Mouse (Mus musculus) liver, embryonic 12.5 days (tissue): ENCODE data around the gene Flrt3. TPM values are rescaled to one million over a fixed set of nuclear protein-coding genes. Genes with fewer than 3 reads are reported as not detected.

Experiments
- ATAC-seq: fragments of 200-750 bp; cut with Nextera tagmentation; 2 replicates; pipeline ENCODE4 v1.8.0; 2017; ENCODE audit warnings: moderate number of reproducible peaks, mild to moderate bottlenecking, moderate library complexity
- H3K27ac ChIP-seq: fragments of 300-500 bp; sonication (generic); 2 replicates; pipeline ENCODE4 v1.5.1; 2016; ENCODE audit warnings: mild to moderate bottlenecking
- H3K27me3 ChIP-seq: fragments of 300-500 bp; sonication (generic); replicated peaks from 2 replicates; pipeline ENCODE4 v1.6.1; 2016; ENCODE audit warnings: mild to moderate bottlenecking, moderate library complexity
- H3K36me3 ChIP-seq: fragments of 300-500 bp; sonication (generic); 2 replicates; pipeline ENCODE4 v1.6.1; 2016; ENCODE audit warnings: mild to moderate bottlenecking, moderate library complexity
- H3K4me1 ChIP-seq: fragments of 300-500 bp; sonication (generic); 2 replicates; pipeline ENCODE4 v1.6.1; 2016
- H3K4me2 ChIP-seq: fragments of 300-500 bp; sonication (generic); 2 replicates; pipeline ENCODE4 v1.6.1; 2016; ENCODE audit warnings: mild to moderate bottlenecking, moderate library complexity
- H3K4me3 ChIP-seq: fragments of 300-500 bp; sonication (generic); 2 replicates; pipeline ENCODE4 v1.5.1; 2016; ENCODE audit warnings: mild to moderate bottlenecking, moderate library complexity
- H3K9ac ChIP-seq: fragments of 300-500 bp; sonication (generic); 2 replicates; pipeline ENCODE4 v1.6.1; 2016; ENCODE audit warnings: mild to moderate bottlenecking, moderate library complexity
- H3K9me3 ChIP-seq: fragments of 300-500 bp; sonication (generic); replicated peaks from 2 replicates; pipeline ENCODE4 v1.6.1; 2016; ENCODE audit warnings: mild to moderate bottlenecking, moderate library complexity
- WGBS: fragments of 180-500 bp; shearing (Covaris S2); methylation state at CpG from one replicate; pipeline ENCODE4 v1.1.7; 2016; ENCODE audit not compliant: insufficient replicate concordance; 5-methylcytosine and 5-hydroxymethylcytosine counted together
- polyA plus RNA-seq: library from polyadenylated mRNA; unstranded; fragments of >200 nt; fragmentation: Nextera tagmentation; extraction: Ambion mirVana; gene quantifications from 2 replicates; pipeline ENCODE4 v1.2.1, GENCODE M21; 2016

The Flrt3 gene
- polyA plus RNA-seq, 1 experiment from 2014 or later = 3.4 TPM

- Histone ChIP-seq H3K4me2 (no peak overlapping the region), H3K4me1 (no peaks in the 10 kb centered on the region; the same call in 1 of the 2 replicates), H3K9me3 (no peaks in the 10 kb centered on the region), H3K27ac (no peak overlapping the region), H3K4me3 (no peak overlapping the region), H3K9ac (no peak overlapping the region), H3K27me3 (no peaks in the 10 kb centered on the region; the same call in 1 of the 2 replicates), H3K36me3 (no peaks in the 10 kb centered on the region)
- no peak for ATAC-seq
- WGBS = 54% methylated on average over 5 of the region's 5 CpGs
These were observed 2.2 kb upstream of the Flrt3 start for GRCm38 (mm10) chr2:140673466-140673865.

- Histone ChIP-seq H3K27ac (no peak overlapping the region), H3K4me3 (peak overlapping the region; percentile 48), H3K36me3 (no peaks in the 10 kb centered on the region), H3K4me1 (no peaks in the 10 kb centered on the region; the same call in 1 of the 2 replicates), H3K9ac (0 out of 2 replicates have a peak overlapping the region, but pooled peaks have one; percentile 22), H3K4me2 (peak overlapping the region; percentile 65), H3K9me3 (no peaks in the 10 kb centered on the region), H3K27me3 (no peaks in the 10 kb centered on the region; the same call in 1 of the 2 replicates)
- no peak for ATAC-seq
- WGBS = 5% methylated on average over 12 of the region's 12 CpGs
These were observed 812 bp downstream of the Flrt3 start for GRCm38 (mm10) chr2:140670457-140670856.

- Histone ChIP-seq H3K4me2 (no peak overlapping the region), H3K36me3 (no peaks in the 10 kb centered on the region), H3K9me3 (no peaks in the 10 kb centered on the region), H3K9ac (no peak overlapping the region), H3K27ac (no peak overlapping the region), H3K4me1 (no peaks in the 10 kb centered on the region; the same call in 1 of the 2 replicates), H3K4me3 (no peak overlapping the region), H3K27me3 (no peaks in the 10 kb centered on the region; the same call in 1 of the 2 replicates)
- WGBS = 59% methylated on average over 2 of the region's 2 CpGs
- ATAC-seq = no peak
These were observed 1.5 kb downstream of the Flrt3 start for GRCm38 (mm10) chr2:140669786-140670185.

GRCm38 (mm10) chr2:140669081-140669480 lies 2.2 kb downstream of the Flrt3 start:
- 65% methylated on average over 2 of the region's 2 CpGs for WGBS
- no peak overlapping the region for H3K4me2 ChIP-seq
- no peak overlapping the region for H3K27ac ChIP-seq
- no peaks in the 10 kb centered on the region for H3K9me3 ChIP-seq
- H3K36me3 ChIP-seq = no peaks in the 10 kb centered on the region
- no peaks in the 10 kb centered on the region; the same call in 1 of the 2 replicates for H3K4me1 ChIP-seq
- H3K27me3 ChIP-seq = no peaks in the 10 kb centered on the region; the same call in 1 of the 2 replicates
- no peak overlapping the region for H3K4me3 ChIP-seq
- no peak for ATAC-seq
- H3K9ac ChIP-seq = no peak overlapping the region

GRCm38 (mm10) chr2:140668311-140668710 lies 3.0 kb downstream of the Flrt3 start:
- Histone ChIP-seq H3K36me3 (no peaks in the 10 kb centered on the region), H3K9me3 (no peaks in the 10 kb centered on the region), H3K4me2 (0 out of 2 replicates have a peak overlapping the region, but pooled peaks have one; percentile 10), H3K9ac (no peak overlapping the region), H3K27ac (no peak overlapping the region), H3K4me1 (no peaks in the 10 kb centered on the region; the same call in 1 of the 2 replicates), H3K4me3 (no peak overlapping the region), H3K27me3 (no peaks in the 10 kb centered on the region; the same call in 1 of the 2 replicates)
- 12% methylated on average over 8 of the region's 8 CpGs for WGBS
- no peak for ATAC-seq

GRCm38 (mm10) chr2:140667261-140668047 lies 3.8 kb downstream of the Flrt3 start:
- H3K27me3 ChIP-seq = no peaks in the 10 kb centered on the region; the same call in 1 of the 2 replicates
- H3K4me3 ChIP-seq = no peak overlapping the region
- WGBS = 54% methylated on average over 13 of the region's 13 CpGs
- no peak overlapping the region for H3K9ac ChIP-seq
- no peak for ATAC-seq
- no peaks in the 10 kb centered on the region for H3K36me3 ChIP-seq
- H3K4me1 ChIP-seq = no peaks in the 10 kb centered on the region; the same call in 1 of the 2 replicates
- H3K27ac ChIP-seq = no peak overlapping the region
- no peak overlapping the region for H3K4me2 ChIP-seq
- H3K9me3 ChIP-seq = no peaks in the 10 kb centered on the region

- H3K27me3 ChIP-seq = no peaks in the 10 kb centered on the region; the same call in 1 of the 2 replicates
- H3K4me3 ChIP-seq = no peak overlapping the region
- WGBS = 41% methylated on average over 7 of the region's 7 CpGs
- no peak overlapping the region for H3K27ac ChIP-seq
- no peak overlapping the region for H3K9ac ChIP-seq
- H3K4me1 ChIP-seq = no peaks in the 10 kb centered on the region; the same call in 1 of the 2 replicates
- ATAC-seq = no peak
- H3K4me2 ChIP-seq = no peak overlapping the region
- H3K36me3 ChIP-seq = no peaks in the 10 kb centered on the region
- H3K9me3 ChIP-seq = no peaks in the 10 kb centered on the region
These were observed 4.4 kb downstream of the Flrt3 start for GRCm38 (mm10) chr2:140666846-140667245.

GRCm38 (mm10) chr2:140664381-140664780 lies 6.9 kb downstream of the Flrt3 start:
- H3K4me2 ChIP-seq = no peak overlapping the region
- no peaks in the 10 kb centered on the region for H3K9me3 ChIP-seq
- no peak overlapping the region for H3K27ac ChIP-seq
- no peak for ATAC-seq
- no peak overlapping the region for H3K4me3 ChIP-seq
- no peaks in the 10 kb centered on the region for H3K4me1 ChIP-seq
- no peaks in the 10 kb centered on the region for H3K36me3 ChIP-seq
- 65% methylated on average over 4 of the region's 4 CpGs for WGBS
- H3K27me3 ChIP-seq = no peaks in the 10 kb centered on the region
- H3K9ac ChIP-seq = no peak overlapping the region

GRCm38 (mm10) chr2:140662673-140663072 lies 8.6 kb downstream of the Flrt3 start:
- Histone ChIP-seq H3K4me2 (no peak overlapping the region), H3K36me3 (no peaks in the 10 kb centered on the region), H3K4me1 (no peaks in the 10 kb centered on the region), H3K4me3 (no peak overlapping the region), H3K9me3 (no peaks in the 10 kb centered on the region), H3K9ac (no peak overlapping the region), H3K27ac (no peak overlapping the region), H3K27me3 (no peaks in the 10 kb centered on the region)
- ATAC-seq = no peak
- 78% methylated on average over 5 of the region's 5 CpGs for WGBS

GRCm38 (mm10) chr2:140653978-140654377 lies 17.3 kb downstream of the Flrt3 start:
- ATAC-seq = no peak
- H3K4me3 ChIP-seq = no peak overlapping the region
- no peaks in the 10 kb centered on the region for H3K36me3 ChIP-seq
- no peak overlapping the region for H3K4me2 ChIP-seq
- H3K27ac ChIP-seq = no peak overlapping the region
- no peaks in the 10 kb centered on the region for H3K4me1 ChIP-seq
- no peaks in the 10 kb centered on the region for H3K9me3 ChIP-seq
- 65% methylated on average over 2 of the region's 2 CpGs for WGBS
- H3K9ac ChIP-seq = no peak overlapping the region
- H3K27me3 ChIP-seq = no peaks in the 10 kb centered on the region

- no peak for ATAC-seq
- Histone ChIP-seq H3K36me3 (no peaks in the 10 kb centered on the region), H3K4me1 (no peaks in the 10 kb centered on the region)
These were observed 17.8 kb downstream of the Flrt3 start for GRCm38 (mm10) chr2:140653481-140653880.

GRCm38 (mm10) chr2:140621730-140622337 lies 49.4 kb downstream of the Flrt3 start:
- Histone ChIP-seq H3K27ac (no peak overlapping the region), H3K36me3 (no peaks in the 10 kb centered on the region), H3K4me3 (no peak overlapping the region), H3K9me3 (no peaks in the 10 kb centered on the region), H3K9ac (no peak overlapping the region), H3K4me1 (no peaks in the 10 kb centered on the region), H3K4me2 (no peak overlapping the region), H3K27me3 (no peaks in the 10 kb centered on the region)
- WGBS = 40% methylated on average over 2 of the region's 2 CpGs
- ATAC-seq = no peak

More at GRCm38 (mm10) chr2:140653481-140653880, 17.8 kb downstream of the Flrt3 start:
- no peak overlapping the region for H3K4me2 ChIP-seq
- no peak overlapping the region for H3K27ac ChIP-seq
- no peaks in the 10 kb centered on the region for H3K9me3 ChIP-seq
- no peak overlapping the region for H3K4me3 ChIP-seq
- no peaks in the 10 kb centered on the region for H3K27me3 ChIP-seq
- H3K9ac ChIP-seq = no peak overlapping the region
